Mouse (Mus musculus): ENCODE results near the gene Sv2b. TPM values are rescaled to one million over a fixed set of nuclear protein-coding genes. Genes with fewer than 3 reads are reported as not detected.

Gene Sv2b
- polyA plus RNA-seq (2012; rRNA removed) (0.01 and 0.02 TPM in 2 replicates), polyA plus RNA-seq (2014; fragmentation: Nextera tagmentation; extraction: Ambion mirVana) (not detected in 2 replicates)

- no peaks in the 10 kb centered on the region for H3K36me3 ChIP-seq (replicated peaks; ENCODE audit: control insufficient read depth, insufficient read depth, low read depth)
- 2% methylated on average over 46 of the region's 46 CpGs for WGBS (ENCODE audit: insufficient replicate concordance)
- no peaks in the 10 kb centered on the region for H3K9me3 ChIP-seq (ENCODE audit: control insufficient read depth, low read length)
- peak within 1 kb of the TSS; percentile 20; the same call in 1 of the 2 replicates for H3K4me2 ChIP-seq (ENCODE audit: low read depth)
- no peak within 1 kb of the TSS for H3K27ac ChIP-seq
- H3K9ac ChIP-seq (replicated peaks), result no peak within 1 kb of the TSS
- ATAC-seq (ENCODE audit: insufficient read depth) (no peak), DNase-seq (ENCODE audit: low read depth in 3 of 3, low spot score in 3 of 3) (no peak)
- peaks cover 19% of the 10 kb centered on the region for H3K27me3 ChIP-seq (ENCODE audit: control insufficient read depth, insufficient read depth, low read length)
- no peaks in the 10 kb centered on the region for H3K4me1 ChIP-seq (replicated peaks; ENCODE audit: control insufficient read depth in 2 of 2, insufficient read depth in 2 of 2, low read length in 1 of 2)
- TF ChIP-seq EP300 (IDR thresholded peaks at IDR 0.05; ENCODE audit: low read depth), result no peak
- TF ChIP-seq CTCF (IDR thresholded peaks at IDR 0.05; ENCODE audit: low read depth), result no peak
- H3K4me3 ChIP-seq (ENCODE audit: insufficient read depth in 1 of 2, low read depth in 2 of 2, low read length in 2 of 2), result no peak within 1 kb of the TSS
Observed at GRCm38 (mm10) chr7:75308457-75309312, at the start of gene Sv2b. Gene Sv2b (minus strand): TSS chr7:75309262.

GRCm38 (mm10) chr7:75358284-75358851, 49.3 kb upstream of the Sv2b start:
- DNase-seq (ENCODE audit: low read depth in 3 of 3, low spot score in 3 of 3) (no peak), ATAC-seq (ENCODE audit: insufficient read depth) (no peak)
- Histone ChIP-seq H3K9ac (replicated peaks) (no peak overlapping the region), H3K36me3 (replicated peaks; ENCODE audit: control insufficient read depth, insufficient read depth, low read depth) (no peaks in the 10 kb centered on the region), H3K9me3 (ENCODE audit: control insufficient read depth, low read length) (no peaks in the 10 kb centered on the region), H3K27ac (no peak overlapping the region), H3K4me2 (ENCODE audit: low read depth) (no peak overlapping the region), H3K27me3 (ENCODE audit: control insufficient read depth, insufficient read depth, low read length) (no peaks in the 10 kb centered on the region), H3K4me1 (replicated peaks; ENCODE audit: control insufficient read depth in 2 of 2, insufficient read depth in 2 of 2, low read length in 1 of 2) (no peaks in the 10 kb centered on the region), H3K4me3 (ENCODE audit: insufficient read depth in 1 of 2, low read depth in 2 of 2, low read length in 2 of 2) (no peak overlapping the region)
- WGBS (ENCODE audit: insufficient replicate concordance), result 47% methylated on average over 4 of the region's 4 CpGs
- TF ChIP-seq CTCF (IDR thresholded peaks at IDR 0.05; ENCODE audit: low read depth) (no peak), EP300 (IDR thresholded peaks at IDR 0.05; ENCODE audit: low read depth) (no peak)

GRCm38 (mm10) chr7:75355521-75355920, 46.5 kb upstream of the Sv2b start:
- Histone ChIP-seq H3K4me3 (ENCODE audit: insufficient read depth in 1 of 2, low read depth in 2 of 2, low read length in 2 of 2) (no peak overlapping the region), H3K36me3 (replicated peaks; ENCODE audit: control insufficient read depth, insufficient read depth, low read depth) (no peaks in the 10 kb centered on the region), H3K27ac (no peak overlapping the region), H3K4me2 (ENCODE audit: low read depth) (no peak overlapping the region), H3K27me3 (ENCODE audit: control insufficient read depth, insufficient read depth, low read length) (no peaks in the 10 kb centered on the region), H3K9ac (replicated peaks) (no peak overlapping the region), H3K9me3 (ENCODE audit: control insufficient read depth, low read length) (no peaks in the 10 kb centered on the region), H3K4me1 (replicated peaks; ENCODE audit: control insufficient read depth in 2 of 2, insufficient read depth in 2 of 2, low read length in 1 of 2) (no peaks in the 10 kb centered on the region)
- DNase-seq (ENCODE audit: low read depth in 3 of 3, low spot score in 3 of 3) (no peak), ATAC-seq (ENCODE audit: insufficient read depth) (no peak)
- 63% methylated on average over 2 of the region's 2 CpGs for WGBS (ENCODE audit: insufficient replicate concordance)
- TF ChIP-seq EP300 (IDR thresholded peaks at IDR 0.05; ENCODE audit: low read depth) (no peak), CTCF (IDR thresholded peaks at IDR 0.05; ENCODE audit: low read depth) (no peak)

- H3K4me3 ChIP-seq (ENCODE audit: insufficient read depth in 1 of 2, low read depth in 2 of 2, low read length in 2 of 2), result no peak overlapping the region
- H3K9ac ChIP-seq (replicated peaks), result no peak overlapping the region
- no peaks in the 10 kb centered on the region for H3K9me3 ChIP-seq (ENCODE audit: control insufficient read depth, low read length)
- no peaks in the 10 kb centered on the region for H3K36me3 ChIP-seq (replicated peaks; ENCODE audit: control insufficient read depth, insufficient read depth, low read depth)
- ATAC-seq (ENCODE audit: insufficient read depth) (no peak), DNase-seq (ENCODE audit: low read depth in 3 of 3, low spot score in 3 of 3) (no peak)
- 41% methylated on average over 1 of the region's 1 CpGs for WGBS (ENCODE audit: insufficient replicate concordance)
- peaks cover 0 to 8% of the 10 kb centered on the region in 2 experiments; a peak in 2 of 4 replicates for H3K4me1 ChIP-seq (replicated peaks; ENCODE audit: control insufficient read depth in 2 of 2, insufficient read depth in 2 of 2, low read length in 1 of 2)
- H3K27me3 ChIP-seq (ENCODE audit: control insufficient read depth, insufficient read depth, low read length), result no peaks in the 10 kb centered on the region
- no peak overlapping the region for H3K27ac ChIP-seq
- TF ChIP-seq EP300 (IDR thresholded peaks at IDR 0.05; ENCODE audit: low read depth) (no peak), CTCF (IDR thresholded peaks at IDR 0.05; ENCODE audit: low read depth) (no peak)
- no peak overlapping the region for H3K4me2 ChIP-seq (ENCODE audit: low read depth)
Observed at GRCm38 (mm10) chr7:75352777-75353374, 43.8 kb upstream of the Sv2b start.

- H3K4me1 ChIP-seq (replicated peaks; ENCODE audit: control insufficient read depth in 2 of 2, insufficient read depth in 2 of 2, low read length in 1 of 2), result peaks cover 0 to 8% of the 10 kb centered on the region in 2 experiments; a peak in 2 of 4 replicates
- no peaks in the 10 kb centered on the region for H3K9me3 ChIP-seq (ENCODE audit: control insufficient read depth, low read length)
- H3K4me3 ChIP-seq (ENCODE audit: insufficient read depth in 1 of 2, low read depth in 2 of 2, low read length in 2 of 2), result no peak overlapping the region
- no peak overlapping the region for H3K9ac ChIP-seq (replicated peaks)
- H3K4me2 ChIP-seq (ENCODE audit: low read depth), result no peak overlapping the region; the same call in 1 of the 2 replicates
- ATAC-seq (ENCODE audit: insufficient read depth) (peak; percentile 94), DNase-seq (ENCODE audit: low read depth in 3 of 3, low spot score in 3 of 3) (peak; percentile 31 to 44 (median 41))
- H3K27me3 ChIP-seq (ENCODE audit: control insufficient read depth, insufficient read depth, low read length), result no peaks in the 10 kb centered on the region
- WGBS (ENCODE audit: insufficient replicate concordance), result 30% methylated on average over 2 of the region's 2 CpGs
- no peak overlapping the region for H3K27ac ChIP-seq
- H3K36me3 ChIP-seq (replicated peaks; ENCODE audit: control insufficient read depth, insufficient read depth, low read depth), result no peaks in the 10 kb centered on the region
- no peak for TF ChIP-seq CTCF (IDR thresholded peaks at IDR 0.05; ENCODE audit: low read depth)
- TF ChIP-seq EP300 (IDR thresholded peaks at IDR 0.05; ENCODE audit: low read depth), result peak; percentile 84
Observed at GRCm38 (mm10) chr7:75350172-75350571, 41.1 kb upstream of the Sv2b start.

Measured in liver, embryonic 14.5 days (tissue).